Mouse (Mus musculus): ENCODE measurements around the gene Krt7. TPM values are rescaled to one million over a fixed set of nuclear protein-coding genes. Genes with fewer than 3 reads are reported as not detected.

Gene Krt7
- total RNA-seq, 2 experiments from 2014 or later = 9.3 to 10.0 TPM

DNA sequence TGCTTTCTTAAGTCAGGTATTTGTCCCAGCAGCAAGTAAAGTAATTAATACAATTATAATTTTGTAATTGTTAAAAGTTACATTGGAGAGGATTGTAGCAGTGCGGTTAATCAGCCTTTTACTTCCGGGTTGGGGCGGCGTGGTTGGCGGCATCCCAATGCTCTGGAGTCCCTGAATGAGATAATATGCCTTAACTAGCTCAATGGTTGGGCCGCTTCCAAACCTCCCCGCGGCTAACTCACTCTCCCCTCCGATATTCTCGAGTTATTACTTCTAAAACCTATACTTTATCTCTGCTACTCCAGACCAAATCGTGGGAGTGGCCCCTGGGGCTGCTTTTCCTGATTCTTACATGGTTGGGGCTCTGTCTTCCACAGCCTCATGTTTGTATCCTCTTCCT, 35.7 kb downstream of the Krt7 start:
- DNase-seq = peak; percentile 83

DNA sequence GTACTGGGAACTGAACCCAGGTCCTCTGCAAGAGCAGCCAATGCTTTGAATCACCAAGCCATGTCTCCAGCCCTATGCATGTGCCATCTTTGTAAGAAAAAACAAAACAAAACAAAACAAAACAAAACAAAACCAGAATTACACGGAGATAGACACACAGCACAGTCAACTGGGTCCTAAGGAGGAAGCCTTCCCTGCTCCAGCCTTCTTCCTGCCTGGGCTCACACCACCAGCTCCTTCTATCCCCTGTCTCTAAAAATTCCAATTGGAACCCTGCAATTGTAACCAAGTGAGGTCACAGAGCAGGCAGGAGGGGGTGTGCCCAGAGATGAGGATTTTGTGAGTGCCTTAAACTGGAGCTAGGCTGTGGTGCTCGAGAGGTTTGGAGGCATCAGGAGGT, 36.6 kb downstream of the Krt7 start, which contains the start of gene Krt88:
Gene Krt88, plus strand, starts transcription at position 301 of the 400 bp plus-strand sequence.
- DNase-seq = no peak

DNA sequence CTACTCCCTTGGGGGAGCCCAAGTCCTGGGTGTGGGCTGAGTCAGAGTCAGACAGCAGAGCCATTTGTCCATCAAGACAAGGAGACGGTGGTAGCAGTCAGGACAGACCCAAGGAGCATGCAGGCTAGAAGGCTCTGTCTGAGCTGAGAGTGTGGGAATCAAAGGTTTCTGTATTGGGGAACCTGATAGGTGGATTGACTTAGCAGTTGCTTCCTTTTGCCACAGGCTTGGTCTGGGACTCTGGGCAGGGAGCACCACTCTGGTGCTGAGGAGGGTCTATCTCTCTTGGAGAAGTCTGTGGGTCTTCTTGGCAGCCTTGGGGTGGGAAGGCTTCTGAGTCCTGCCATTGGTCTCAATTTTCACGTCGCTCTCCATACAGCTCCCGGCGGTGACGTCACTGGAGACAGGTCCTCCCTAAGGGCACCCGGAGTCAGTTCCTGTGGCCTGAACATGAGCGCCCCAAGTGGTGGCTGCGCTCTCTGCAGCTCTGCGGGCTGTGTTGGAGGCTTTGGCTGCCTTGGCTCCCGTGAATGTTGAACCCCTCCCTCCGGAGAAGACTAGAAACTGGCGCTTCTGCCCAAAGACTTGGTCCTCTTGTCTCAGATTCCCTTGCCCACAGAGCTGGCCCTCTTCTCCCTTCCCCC, 42.4 kb downstream of the Krt7 start:
- peak; percentile 92 for DNase-seq

DNA sequence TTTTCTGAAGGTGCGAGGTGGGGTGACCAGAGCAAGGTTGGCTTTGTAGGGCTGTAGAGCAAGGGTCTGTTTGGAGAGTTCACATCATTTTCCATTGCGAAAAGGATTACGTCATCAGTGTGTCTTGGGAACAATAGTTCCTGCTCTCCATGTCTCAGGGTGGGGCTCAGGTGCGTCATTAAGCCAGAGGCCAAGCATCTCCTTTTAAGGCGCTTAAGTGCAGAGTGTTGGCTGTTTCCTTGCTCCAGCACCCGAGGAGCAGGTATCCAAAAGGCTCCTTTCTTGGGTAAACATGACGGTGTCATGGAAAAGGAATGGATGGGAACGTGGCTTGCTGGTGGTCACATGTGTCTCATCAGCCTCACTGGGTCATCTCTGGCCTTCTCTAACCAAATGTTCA, 43.9 kb downstream of the Krt7 start:
- no peak for DNase-seq

DNA sequence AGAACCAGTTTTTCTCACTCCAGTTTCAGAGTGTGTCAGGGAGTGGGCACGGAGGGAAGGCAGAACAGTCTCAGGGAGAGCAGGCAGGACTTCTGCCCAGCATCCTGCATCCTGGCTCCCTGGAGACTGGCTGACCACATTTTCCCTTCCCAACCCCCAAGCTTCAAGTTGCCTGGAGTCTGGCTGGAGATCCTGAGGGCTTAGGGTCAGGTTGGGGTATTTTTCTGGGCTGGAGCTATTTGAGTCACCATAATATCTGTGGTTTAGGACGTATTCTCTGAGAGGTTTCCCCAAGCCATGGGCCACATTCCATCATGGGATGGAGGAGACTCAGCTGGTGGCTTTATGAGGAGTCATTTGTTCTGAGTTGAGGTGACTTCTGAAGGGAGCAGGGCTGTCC, 44.4 kb downstream of the Krt7 start:
- no peak for DNase-seq

DNA sequence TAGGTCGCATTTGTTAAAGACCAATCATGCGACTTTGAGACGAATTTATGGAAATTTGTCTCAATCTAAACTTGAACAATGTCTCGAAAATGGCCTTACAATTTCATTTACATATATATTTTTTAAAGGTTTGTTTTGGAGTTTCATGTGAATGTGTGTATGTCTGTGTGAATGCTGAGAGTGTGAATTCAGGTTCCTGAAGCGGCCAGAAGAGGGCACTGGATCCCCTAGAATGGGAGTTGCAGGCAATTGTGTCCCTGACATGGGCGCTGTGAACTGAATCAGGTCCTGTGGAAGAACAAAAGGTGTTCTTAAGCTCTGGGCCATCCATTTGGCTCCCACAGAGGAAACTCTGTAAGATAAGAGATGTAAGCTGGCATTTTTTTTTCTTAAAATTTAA, 45.0 kb downstream of the Krt7 start:
- DNase-seq = no peak

DNA sequence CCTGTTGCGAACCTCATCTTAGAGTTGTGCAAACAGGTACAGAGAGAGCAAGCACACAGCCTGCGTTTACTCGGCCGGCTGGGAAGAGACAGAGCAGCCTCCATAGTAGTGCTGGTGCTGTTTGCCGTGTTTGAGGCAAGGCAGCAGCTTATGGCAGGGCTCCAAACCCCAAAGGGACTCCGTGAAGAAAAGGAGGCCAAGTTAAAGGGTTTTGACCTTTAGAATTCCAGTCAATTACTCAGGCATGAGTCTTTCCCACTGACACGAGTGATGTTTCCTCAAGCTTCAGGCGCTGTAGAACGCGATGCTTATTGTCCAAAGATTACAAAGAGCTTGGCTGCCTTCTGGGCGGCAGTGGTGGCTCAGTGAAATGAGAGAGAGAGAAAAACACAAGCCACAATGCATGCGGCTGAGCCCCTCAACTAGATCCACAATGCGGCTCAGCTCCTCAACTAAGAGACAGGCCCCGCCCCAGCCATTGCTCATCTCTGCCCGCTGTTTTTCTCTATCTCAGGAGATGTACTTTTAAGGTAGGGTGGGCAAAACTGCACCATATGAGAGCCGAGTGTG, 47.6 kb downstream of the Krt7 start:
- peak; percentile 20 for DNase-seq

DNA sequence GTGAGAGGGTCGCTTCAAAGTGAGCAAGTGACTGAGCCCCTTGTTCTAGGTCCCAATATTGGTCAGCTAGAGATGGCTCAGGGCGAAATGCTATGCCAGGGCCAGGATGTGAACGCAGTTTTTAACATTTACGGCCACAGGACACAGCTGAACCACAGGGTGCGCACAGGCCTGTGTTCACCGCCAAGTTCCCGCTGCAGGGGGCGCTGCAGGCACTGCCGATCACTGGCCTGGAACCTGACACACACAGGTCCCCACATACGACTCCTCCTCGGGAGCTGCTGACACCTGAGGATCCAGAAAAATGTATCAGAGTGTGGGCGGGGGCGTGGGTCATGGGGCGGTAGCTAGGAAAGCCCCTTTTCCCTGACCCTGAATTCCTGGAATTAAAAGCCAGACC, 48.4 kb downstream of the Krt7 start:
- DNase-seq = no peak

DNA sequence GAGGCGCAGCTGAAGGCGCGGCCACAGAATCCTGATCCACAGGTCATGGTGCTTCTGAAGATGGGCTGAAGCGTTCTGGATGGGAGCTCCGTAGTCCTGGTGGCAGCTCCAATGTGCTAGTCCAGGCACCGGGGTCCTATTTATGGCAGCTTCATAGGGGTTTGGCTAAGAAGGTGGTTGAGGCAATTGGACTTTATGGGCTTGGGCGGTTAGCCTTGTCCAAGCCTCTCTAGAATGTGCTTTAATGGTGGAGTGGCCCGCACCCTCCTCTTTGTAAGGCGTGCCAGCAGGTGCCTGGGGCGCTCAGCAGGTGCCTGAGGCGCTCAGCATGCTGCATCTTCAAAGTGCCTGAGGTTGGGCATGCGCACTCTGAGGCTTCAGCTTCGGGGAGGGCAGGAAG, 52.8 kb downstream of the Krt7 start, which contains the start of gene Krt81:
Gene Krt81, minus strand, starts transcription at position 101 of the 400 bp plus-strand sequence.
- no peak for DNase-seq

DNA sequence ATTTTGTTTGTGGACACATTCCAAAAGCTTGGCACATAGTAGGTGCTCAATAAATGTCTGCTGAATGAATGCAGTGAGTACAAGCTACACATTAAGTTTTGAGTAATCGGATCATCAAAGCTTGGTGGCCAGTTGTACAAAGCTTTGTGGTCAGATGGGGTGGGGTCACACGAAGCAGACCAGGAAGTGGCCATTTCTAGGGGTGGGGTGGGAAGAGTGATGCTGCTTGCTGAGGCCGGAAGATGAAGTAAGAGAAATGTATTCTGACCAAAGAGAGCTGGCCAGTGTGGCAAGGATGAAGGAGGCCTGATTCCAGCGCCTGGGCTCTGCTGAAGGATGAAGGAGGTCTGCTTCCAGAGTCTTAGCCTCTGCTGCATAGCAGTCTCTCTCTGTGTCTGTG, 58.2 kb downstream of the Krt7 start:
- no peak for DNase-seq

DNA sequence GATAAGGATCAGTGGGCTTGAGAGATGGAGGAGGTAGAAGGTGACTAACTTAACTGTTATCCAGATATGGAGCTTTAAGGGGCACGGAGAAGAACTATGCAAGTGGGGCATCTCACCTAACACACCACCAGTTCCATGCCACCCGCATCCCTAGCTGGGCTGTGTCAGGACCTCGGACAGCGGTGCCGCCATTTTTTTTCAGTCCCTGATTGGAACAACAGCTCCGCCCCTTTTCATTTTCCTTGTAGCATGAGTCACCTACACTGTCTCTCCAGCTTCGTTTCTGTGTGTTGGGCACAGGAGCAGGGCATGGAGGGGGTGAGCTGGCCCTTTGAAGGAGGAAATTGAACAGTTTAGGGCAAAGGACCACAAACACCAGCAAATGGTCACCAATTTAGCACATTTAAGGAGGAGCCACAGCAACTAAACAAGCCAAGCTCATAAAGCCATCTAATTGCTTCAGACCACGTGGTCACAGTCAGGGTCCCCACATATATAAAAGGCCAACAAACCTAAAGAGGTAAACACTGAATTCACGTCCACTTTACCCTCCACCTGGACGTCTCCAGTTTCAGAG, 62.2 kb downstream of the Krt7 start, which contains the start of gene Krt86:
Gene Krt86, plus strand, starts transcription at position 527 of the 577 bp plus-strand sequence.
- DNase-seq = peak; percentile 60

DNA sequence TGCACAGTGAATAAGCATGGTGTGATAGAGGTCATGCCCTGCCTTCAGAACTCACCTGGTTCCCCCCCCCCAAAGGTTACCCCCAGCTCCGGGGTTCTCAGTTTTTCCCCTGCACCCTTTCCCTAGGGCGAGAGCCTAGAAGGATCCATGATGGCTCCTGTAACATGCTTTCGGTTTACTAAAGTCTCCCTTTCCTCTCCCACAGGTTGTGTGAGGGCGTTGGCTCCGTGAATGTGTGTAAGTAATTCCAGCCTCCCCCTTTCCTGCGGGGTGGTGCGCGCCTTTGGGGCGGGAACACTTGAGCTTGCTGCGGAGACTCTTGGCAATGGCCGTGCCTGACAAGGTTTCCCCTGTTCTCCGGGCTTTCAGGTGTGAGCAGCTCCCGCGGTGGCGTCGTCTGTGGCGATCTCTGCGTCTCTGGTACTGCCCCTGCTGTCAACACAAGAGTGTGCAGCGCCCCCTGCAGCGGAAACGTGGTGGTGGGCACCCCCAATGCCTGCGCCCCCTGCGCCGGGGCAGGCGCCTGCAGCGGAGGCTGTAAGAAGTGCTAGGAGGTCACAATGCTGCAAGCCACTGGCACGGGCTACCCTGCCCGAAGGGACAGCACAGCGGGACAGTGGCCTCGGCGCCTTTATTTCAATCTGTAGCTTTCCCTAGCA, 68.3 kb downstream of the Krt7 start:
- DNase-seq = peak; percentile 72

DNA sequence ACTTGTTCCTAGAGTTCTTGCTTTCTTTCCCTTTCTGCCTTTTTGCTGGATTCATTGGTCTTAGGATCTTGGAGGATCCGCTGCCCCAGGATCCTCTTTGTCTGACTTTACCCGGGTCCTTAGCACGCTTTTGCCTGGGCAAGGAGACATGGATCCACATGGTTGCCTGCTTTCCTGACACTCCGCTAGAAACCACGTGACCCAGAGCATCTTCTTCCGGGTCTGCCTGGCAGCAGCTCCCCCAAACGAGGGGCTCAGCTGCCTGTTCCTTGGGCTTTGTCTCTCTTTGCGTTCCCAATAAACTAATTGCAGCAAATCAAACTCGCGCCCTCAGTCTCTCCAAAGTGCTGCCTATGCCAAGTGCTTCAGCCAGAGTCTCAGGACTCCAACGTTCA, 68.8 kb downstream of the Krt7 start:
- no peak for DNase-seq

Small RNA genes lying within 50 kb of the gene (microRNA-seq; reads per million reads assigned to microRNA genes)
- 3.5 to 5.1 reads per million in 2 experiments for gene Mir1941

Other genes starting within 250 kb of the Krt7 start
- 10 to 100 TPM; 20.8 to 21.4 TPM for gene Acvr1b, start 237.0 kb upstream of the Krt7 start, total RNA-seq (2021)
- gene Grasp, start 186.9 kb upstream of the Krt7 start, total RNA-seq (2021) = 10 to 100 TPM; 13.9 to 15.1 TPM
- 10 to 100 TPM; 48.1 to 49.6 TPM for gene Nr4a1, start 156.8 kb upstream of the Krt7 start, total RNA-seq (2021)
- gene Atg101, start 126.8 kb upstream of the Krt7 start, total RNA-seq (2021) = 10 to 100 TPM; 21.7 to 23.3 TPM
- 1 to 10 TPM; 4.3 to 4.6 TPM for gene 6030408B16Rik, start 117.8 kb upstream of the Krt7 start, total RNA-seq (2021)
- gene Krt80, start 40.9 kb upstream of the Krt7 start, total RNA-seq (2021) = 10 to 100 TPM; 10.1 to 11.2 TPM
- not detected for gene Krt87, start 27.8 kb downstream of the Krt7 start, total RNA-seq (2021)
- gene Krt88, start 36.7 kb downstream of the Krt7 start, total RNA-seq (2021) = not detected
- gene Krt81, start 52.7 kb downstream of the Krt7 start, total RNA-seq (2021) = not detected
- not detected for gene Krt86, start 62.4 kb downstream of the Krt7 start, total RNA-seq (2021)
- not detected for gene Krt83, start 80.5 kb downstream of the Krt7 start, total RNA-seq (2021)
- not detected for gene Gm49425, start 106.2 kb downstream of the Krt7 start, total RNA-seq (2021)
- not detected for gene Krt84, start 121.8 kb downstream of the Krt7 start, total RNA-seq (2021)
- not detected for gene Krt82, start 139.6 kb downstream of the Krt7 start, total RNA-seq (2021)
- gene Krt90, start 151.9 kb downstream of the Krt7 start, total RNA-seq (2021) = under 1 TPM in 1 of 2 experiments, not detected in 1; 0.10 TPM
- gene Krt75, start 162.9 kb downstream of the Krt7 start, total RNA-seq (2021) = not detected
- not detected for gene Gm5414, start 217.1 kb downstream of the Krt7 start, total RNA-seq (2021)
- gene Gm5478, start 236.3 kb downstream of the Krt7 start, total RNA-seq (2021) = not detected

All from heart, postnatal 4 days (tissue).